Mouse (Mus musculus) megakaryocyte, embryonic 14.5 days (primary cell): ENCODE results near the gene Slc9a1. TPM values are rescaled to one million over a fixed set of nuclear protein-coding genes. Genes with fewer than 3 reads are reported as not detected.

Experiments
- H3K27me3 ChIP-seq: replicated peaks from 2 replicates; pipeline ENCODE3; 2012; ENCODE audit warnings: inconsistent platforms
- H3K36me3 ChIP-seq: replicated peaks from 2 replicates; pipeline ENCODE3; 2012; ENCODE audit warnings: low read length, inconsistent platforms, mixed read lengths
- H3K4me1 ChIP-seq: 2 replicates; pipeline ENCODE4 v1.6.1; 2012; ENCODE audit warnings: inconsistent platforms
- H3K4me3 ChIP-seq: replicated peaks from 2 replicates; pipeline ENCODE3; 2012; ENCODE audit warnings: moderate library complexity, mild to moderate bottlenecking, inconsistent platforms
- H3K9me3 ChIP-seq: 2 replicates; pipeline ENCODE4 v1.6.1; 2012; ENCODE audit warnings: inconsistent platforms
- FLI1 ChIP-seq: IDR thresholded peaks from 2 replicates; pipeline ENCODE4 v1.6.1; 2012; ENCODE audit warnings: low read length, inconsistent platforms, mixed read lengths
- GATA1 ChIP-seq: IDR thresholded peaks from 3 replicates; pipeline ENCODE4 v1.6.1; 2012; ENCODE audit warnings: mixed read lengths, low read length, inconsistent platforms, borderline replicate concordance
- polyA plus RNA-seq: library from polyadenylated mRNA; stranded (reverse); fragments of >175 nt; gene quantifications from 2 replicates; pipeline ENCODE4 v1.2.3, GENCODE M21; 2012; ENCODE audit warnings: low replicate concordance; ENCODE audit not compliant: insufficient read depth

The Slc9a1 gene
- polyA plus RNA-seq, 1 experiment, result 56.9 TPM

DNA sequence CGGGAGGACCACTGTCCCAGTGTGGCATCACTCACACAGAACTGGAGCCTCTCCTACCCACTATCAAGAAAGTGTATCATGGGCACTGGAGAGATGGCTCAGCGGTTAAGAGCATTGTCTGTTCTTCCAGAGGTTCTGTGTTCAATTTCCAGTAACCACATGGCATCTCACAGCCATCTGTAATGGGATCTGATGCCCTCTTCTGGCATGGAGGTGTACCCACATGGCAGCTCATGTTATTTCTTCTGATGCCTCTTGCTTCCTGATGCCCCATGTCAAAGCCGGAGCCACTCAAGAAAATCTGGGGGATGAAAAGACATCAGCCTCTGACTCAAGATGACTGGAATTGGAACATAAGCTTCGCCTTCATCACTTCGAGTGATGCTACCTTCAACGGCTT, 23.8 kb upstream of the Slc9a1 start:
- Histone ChIP-seq H3K9me3 (no peaks in the 10 kb centered on the region), H3K4me1 (peaks cover 29% of the 10 kb centered on the region), H3K27me3 (peaks cover 8% of the 10 kb centered on the region), H3K4me3 (no peak overlapping the region), H3K36me3 (no peaks in the 10 kb centered on the region)
- TF ChIP-seq FLI1 (no peak), GATA1 (no peak)

DNA sequence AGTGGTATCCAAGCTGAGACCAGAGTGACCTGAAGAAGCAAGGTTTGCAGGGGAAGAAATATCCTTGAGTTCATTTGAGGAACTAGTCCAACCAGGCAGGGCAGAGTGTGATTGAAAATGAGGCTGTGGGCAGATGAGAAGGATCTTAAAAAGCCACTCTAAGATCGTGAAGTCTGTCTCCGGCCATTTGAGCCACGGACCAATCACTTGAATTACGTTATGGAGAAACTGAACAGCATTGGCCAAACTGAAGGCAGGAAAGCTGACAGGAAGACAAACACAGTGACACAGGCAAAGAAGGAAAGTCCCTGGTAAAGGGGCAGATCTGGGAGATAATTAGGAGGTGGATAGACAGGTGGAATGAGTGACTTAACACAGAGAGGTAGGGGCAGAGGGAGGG, 22.9 kb upstream of the Slc9a1 start:
- TF ChIP-seq FLI1 (no peak), GATA1 (no peak)
- no peaks in the 10 kb centered on the region for H3K36me3 ChIP-seq
- peaks cover 8% of the 10 kb centered on the region for H3K27me3 ChIP-seq
- H3K9me3 ChIP-seq, result no peaks in the 10 kb centered on the region
- H3K4me1 ChIP-seq, result peaks cover 29% of the 10 kb centered on the region
- H3K4me3 ChIP-seq, result peak overlapping the region; percentile 38

DNA sequence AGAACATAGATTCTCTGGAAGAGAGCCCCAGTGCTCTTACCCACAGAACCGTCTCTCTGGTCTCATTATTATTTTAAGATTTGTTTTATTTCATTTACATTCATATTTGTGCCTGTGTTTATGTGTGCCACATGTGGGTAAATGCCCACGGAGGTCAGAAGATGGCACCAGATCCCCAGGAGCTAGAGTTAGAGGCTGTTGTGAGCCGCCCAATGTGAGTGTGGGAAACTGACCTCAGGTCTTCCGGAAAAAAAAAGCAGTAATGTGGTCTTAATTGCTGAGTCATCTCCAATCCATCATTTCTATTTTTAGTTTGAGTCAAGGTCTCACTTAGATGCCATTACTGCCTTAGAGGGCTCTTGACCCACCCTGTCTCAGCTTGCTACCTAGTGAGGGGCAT, 21.9 kb upstream of the Slc9a1 start:
- no peaks in the 10 kb centered on the region for H3K36me3 ChIP-seq
- H3K9me3 ChIP-seq, result no peaks in the 10 kb centered on the region
- TF ChIP-seq FLI1 (no peak), GATA1 (no peak)
- H3K4me1 ChIP-seq, result peaks cover 29% of the 10 kb centered on the region
- no peak overlapping the region for H3K4me3 ChIP-seq
- H3K27me3 ChIP-seq, result peaks cover 5% of the 10 kb centered on the region

DNA sequence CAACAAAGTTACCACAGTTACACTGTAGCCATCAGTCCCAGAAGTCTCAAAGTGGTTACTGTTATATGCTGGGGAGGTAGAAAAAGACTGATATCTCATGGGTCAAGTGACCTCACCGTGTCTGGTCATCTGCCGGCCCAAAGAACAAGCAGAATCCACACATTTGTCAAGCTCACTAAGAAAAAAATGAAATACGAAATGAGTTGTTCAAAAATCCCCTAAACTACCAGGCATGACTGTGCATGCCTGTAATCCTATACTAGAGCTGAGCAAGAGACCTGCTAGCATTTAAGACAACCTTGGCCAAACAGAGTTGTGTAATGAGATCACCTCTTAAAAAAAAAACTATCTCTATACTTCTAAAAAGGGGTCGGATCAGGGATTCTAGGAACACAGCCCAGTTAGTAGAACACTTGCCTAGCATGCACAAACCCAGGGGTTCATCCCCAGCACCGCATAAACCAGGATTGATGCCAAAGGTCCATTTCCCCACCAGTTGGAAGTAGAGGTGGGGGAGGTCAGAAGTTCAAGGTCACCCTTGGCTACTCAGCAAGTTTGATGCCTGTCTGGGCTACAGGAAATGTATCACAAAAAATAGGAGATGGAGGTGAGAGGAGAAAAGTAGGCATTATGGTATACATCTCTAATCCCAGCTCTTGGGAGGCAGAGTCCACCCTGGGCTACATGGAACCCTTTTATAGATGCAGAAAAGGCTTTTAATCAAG, 21.3 kb upstream of the Slc9a1 start:
- peaks cover 32% of the 10 kb centered on the region for H3K4me1 ChIP-seq
- no peak overlapping the region for H3K4me3 ChIP-seq
- no peaks in the 10 kb centered on the region for H3K27me3 ChIP-seq
- TF ChIP-seq GATA1, result no peak
- no peak for TF ChIP-seq FLI1
- H3K9me3 ChIP-seq, result no peaks in the 10 kb centered on the region
- H3K36me3 ChIP-seq, result no peaks in the 10 kb centered on the region

- TF ChIP-seq GATA1 (no peak), FLI1 (no peak)
- H3K9me3 ChIP-seq, result no peaks in the 10 kb centered on the region
- peaks cover 19% of the 10 kb centered on the region for H3K4me1 ChIP-seq
- no peak overlapping the region for H3K4me3 ChIP-seq
- no peaks in the 10 kb centered on the region for H3K36me3 ChIP-seq
- H3K27me3 ChIP-seq, result no peaks in the 10 kb centered on the region
These were observed 16.7 kb upstream of the Slc9a1 start for GRCm38 (mm10) chr4:133352797-133353196.

DNA sequence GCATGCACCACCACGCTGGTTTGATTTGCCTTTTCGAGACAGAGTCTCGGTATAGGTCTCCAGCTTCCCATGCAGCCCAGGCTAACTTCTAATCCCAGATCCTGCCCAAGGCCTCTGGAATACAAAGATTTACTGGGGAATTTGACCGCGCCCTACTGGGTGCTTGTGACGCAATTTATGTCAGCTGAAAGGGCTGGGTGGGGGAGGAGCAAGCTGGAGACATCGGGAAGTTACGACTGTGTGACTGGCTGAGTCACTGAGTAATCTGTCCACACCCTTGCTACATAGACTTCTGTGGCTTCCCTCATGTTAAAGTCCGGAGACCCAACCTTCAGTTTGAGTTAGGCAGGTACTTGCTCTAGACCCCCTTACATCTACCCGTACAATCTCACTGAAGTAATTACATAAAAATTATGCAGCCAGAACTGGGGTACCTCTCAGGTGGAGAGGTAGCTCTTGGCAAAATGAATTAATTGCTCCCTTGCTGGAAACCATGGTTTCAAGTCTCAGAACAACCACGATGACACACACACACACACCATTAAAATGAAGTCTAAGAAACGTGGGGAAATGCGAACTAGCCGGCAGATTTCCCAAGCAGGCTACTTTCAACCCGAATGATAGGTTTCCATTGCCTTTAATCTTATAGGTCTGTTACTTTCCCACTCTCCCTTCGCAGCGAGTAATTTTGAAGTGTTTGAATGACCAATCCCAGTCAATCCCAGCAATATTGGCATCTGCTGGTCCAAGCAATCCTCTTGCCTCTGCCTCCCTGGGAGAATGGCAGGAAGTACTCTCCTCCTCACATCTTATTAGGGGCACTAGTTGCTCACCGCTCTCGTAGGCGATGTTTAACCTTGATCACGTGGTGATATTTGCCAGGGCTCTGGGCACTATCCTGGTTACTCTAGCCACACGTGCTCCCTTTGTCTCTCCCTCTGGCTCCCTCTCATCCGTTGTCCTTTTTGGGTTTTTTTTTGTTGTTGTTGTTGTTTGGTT, 15.8 kb upstream of the Slc9a1 start, which contains the start of gene Wdtc1:
Gene Wdtc1, minus strand, starts transcription at position 115 of the 999 bp plus-strand sequence.
- TF ChIP-seq FLI1 (no peak), GATA1 (no peak)
- H3K4me3 ChIP-seq, result peak within 1 kb of the TSS; percentile 56
- H3K27me3 ChIP-seq, result no peaks in the 10 kb centered on the region

GRCm38 (mm10) chr4:133354641-133355040, 14.9 kb upstream of the Slc9a1 start:
- Histone ChIP-seq H3K27me3 (peaks cover 4% of the 10 kb centered on the region), H3K4me3 (no peak overlapping the region), H3K9me3 (no peaks in the 10 kb centered on the region), H3K4me1 (peaks cover 12% of the 10 kb centered on the region), H3K36me3 (no peaks in the 10 kb centered on the region)
- no peak for TF ChIP-seq FLI1
- TF ChIP-seq GATA1, result no peak

More for the DNA sequence above, 15.8 kb upstream of the Slc9a1 start, which contains the start of gene Wdtc1:
- no peaks in the 10 kb centered on the region for H3K36me3 ChIP-seq
- H3K4me1 ChIP-seq, result peaks cover 12% of the 10 kb centered on the region
- H3K9me3 ChIP-seq, result no peaks in the 10 kb centered on the region

GRCm38 (mm10) chr4:133370298-133371274, 1.1 kb downstream of the Slc9a1 start:
- Histone ChIP-seq H3K4me3 (peak overlapping the region; percentile 99), H3K9me3 (peaks cover 6% of the 10 kb centered on the region), H3K36me3 (peaks cover 34% of the 10 kb centered on the region), H3K4me1 (peaks cover 59% of the 10 kb centered on the region), H3K27me3 (no peaks in the 10 kb centered on the region)
- no peak for TF ChIP-seq FLI1
